Mouse (Mus musculus) heart, adult 9 months (tissue): ENCODE data around the gene Uqcr11.

Experiments
- DNase-seq, 2 experiments: peaks; one replicate each; pipeline ENCODE4 v3.0.0; 2022; ENCODE audit warnings: low spot score in 2 of 2

The Uqcr11 gene

GRCm38 (mm10) chr10:80431570-80432386 is 25.1 kb upstream of the Uqcr11 start:
- DNase-seq = no peak

GRCm38 (mm10) chr10:80430375-80430980 is 23.8 kb upstream of the Uqcr11 start:
- no peak for DNase-seq

GRCm38 (mm10) chr10:80429800-80430199 is 23.2 kb upstream of the Uqcr11 start:
- DNase-seq = no peak

GRCm38 (mm10) chr10:80425041-80425440 is 18.4 kb upstream of the Uqcr11 start:
- no peak for DNase-seq

GRCm38 (mm10) chr10:80423562-80423961 is 16.9 kb upstream of the Uqcr11 start:
- no peak for DNase-seq

- DNase-seq = no peak
These were observed 15.2 kb upstream of the Uqcr11 start for GRCm38 (mm10) chr10:80421651-80422472.

GRCm38 (mm10) chr10:80421208-80421607 is 14.6 kb upstream of the Uqcr11 start:
- DNase-seq = no peak

- DNase-seq = no peak
These were observed 14.1 kb upstream of the Uqcr11 start for GRCm38 (mm10) chr10:80420729-80421128.

- no peak for DNase-seq
These were observed 12.8 kb upstream of the Uqcr11 start for GRCm38 (mm10) chr10:80419419-80419818.

- no peak for DNase-seq
These were observed 11.7 kb upstream of the Uqcr11 start for GRCm38 (mm10) chr10:80418311-80418710.

- DNase-seq = no peak
These were observed 11.2 kb upstream of the Uqcr11 start for GRCm38 (mm10) chr10:80417841-80418240.

GRCm38 (mm10) chr10:80417371-80417770 is 10.7 kb upstream of the Uqcr11 start:
- no peak for DNase-seq

- no peak for DNase-seq
These were observed 8.9 kb upstream of the Uqcr11 start for GRCm38 (mm10) chr10:80415566-80415965.

- peak in 1 of 2 experiments; percentile 77 for DNase-seq
These were observed 6.3 kb upstream of the Uqcr11 start for GRCm38 (mm10) chr10:80412656-80413541.

- DNase-seq = no peak
These were observed 1.3 kb upstream of the Uqcr11 start for GRCm38 (mm10) chr10:80407924-80408323.

- DNase-seq = no peak
These were observed 1.0 kb downstream of the Uqcr11 start for GRCm38 (mm10) chr10:80405481-80406173.

GRCm38 (mm10) chr10:80403044-80403692 is 3.5 kb downstream of the Uqcr11 start:
- no peak for DNase-seq

- no peak for DNase-seq
These were observed 5.9 kb downstream of the Uqcr11 start for GRCm38 (mm10) chr10:80400704-80401161.

GRCm38 (mm10) chr10:80399973-80400703 is 6.5 kb downstream of the Uqcr11 start:
- DNase-seq = no peak
